Mouse (Mus musculus) bone marrow, adult 2 months (tissue): ENCODE results near the gene Tcea3.

Source experiments
- CTCF ChIP-seq: fragments of 200-500 bp; IDR thresholded peaks from 2 replicates; pipeline ENCODE4 v1.5.1; 2011; ENCODE audit warnings: low read length, control low read depth; ENCODE audit not compliant: control insufficient read depth, insufficient read depth
- POLR2A ChIP-seq: fragments of 200-500 bp; IDR thresholded peaks from 2 replicates; pipeline ENCODE4 v1.6.1; 2011; ENCODE audit warnings: low read depth, mild to moderate bottlenecking, control low read depth, low read length, borderline replicate concordance; ENCODE audit not compliant: control insufficient read depth

DNA sequence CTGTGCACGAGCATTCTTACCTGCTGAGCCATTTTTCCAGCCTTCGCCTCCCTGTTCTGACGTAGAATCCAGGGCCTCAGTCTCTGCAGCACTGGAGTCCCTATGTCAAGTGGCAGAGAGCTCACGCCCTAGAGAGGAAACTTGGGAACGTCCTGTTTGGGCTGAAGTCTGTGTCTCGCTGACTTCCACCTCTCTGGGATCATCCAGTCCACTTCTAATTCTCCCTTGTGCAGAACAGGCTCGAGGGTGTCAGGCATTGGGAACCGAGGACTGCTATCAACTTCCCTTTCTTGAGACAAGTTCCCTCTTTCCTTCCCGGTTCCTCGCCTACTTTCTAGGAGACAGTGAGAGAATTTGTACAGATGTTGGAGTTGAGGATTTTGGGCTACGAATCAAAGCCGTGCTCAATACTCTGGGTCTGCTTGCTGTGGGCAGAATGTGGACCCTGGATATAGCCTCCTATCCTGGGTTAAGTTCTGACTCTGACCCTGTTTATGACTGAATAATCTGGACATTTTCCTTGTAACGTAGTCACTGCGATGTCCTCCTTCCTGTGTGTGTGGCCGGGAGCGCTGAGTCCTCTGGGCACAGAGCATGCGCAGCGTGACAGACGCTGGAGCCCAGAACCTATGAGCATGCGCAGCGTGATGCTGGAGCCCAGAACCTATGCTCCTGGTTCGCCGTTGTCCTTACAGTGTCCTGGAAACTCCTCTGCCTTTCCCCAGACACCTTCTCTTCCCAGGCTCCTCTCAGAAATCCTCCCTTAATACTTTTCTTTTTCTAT is 22.7 kb upstream of the Tcea3 start:
- TF ChIP-seq CTCF = no peak
- no peak for TF ChIP-seq POLR2A
